Mouse (Mus musculus) forelimb bud, embryonic 11.5 days (tissue): ENCODE measurements around the gene Diexf.

ENCODE experiments used
- DNase-seq: peaks from one replicate; pipeline ENCODE4 v3.0.0-alpha.2; 2012; ENCODE audit warnings: low read depth, low spot score

The Diexf gene

GRCm38 (mm10) chr1:193129786-193130455, at the start of gene Diexf:
Diexf (minus strand) TSS chr1:193130272.
- peak; percentile 99 for DNase-seq

GRCm38 (mm10) chr1:193174143-193174733, 44.2 kb upstream of the Diexf start:
- DNase-seq = no peak

- DNase-seq = no peak
Measured at GRCm38 (mm10) chr1:193173810-193174129, 43.7 kb upstream of the Diexf start.

- DNase-seq = peak; percentile 99
Measured at GRCm38 (mm10) chr1:193172991-193173809, 43.1 kb upstream of the Diexf start.

- no peak for DNase-seq
Measured at GRCm38 (mm10) chr1:193169856-193170255, 39.8 kb upstream of the Diexf start.

GRCm38 (mm10) chr1:193169228-193169627, 39.2 kb upstream of the Diexf start:
- no peak for DNase-seq

GRCm38 (mm10) chr1:193167746-193168145, 37.7 kb upstream of the Diexf start, which contains the start of gene A130010J15Rik:
A130010J15Rik (plus strand) TSS chr1:193168046.
- no peak for DNase-seq

- DNase-seq = peak; percentile 20
Measured at GRCm38 (mm10) chr1:193160317-193161032, 30.4 kb upstream of the Diexf start.

GRCm38 (mm10) chr1:193159613-193160012, 29.5 kb upstream of the Diexf start:
- no peak for DNase-seq

- DNase-seq = no peak
Measured at GRCm38 (mm10) chr1:193159163-193159562, 29.1 kb upstream of the Diexf start.

GRCm38 (mm10) chr1:193157111-193157492, 27.0 kb upstream of the Diexf start:
- no peak for DNase-seq

- DNase-seq = no peak
Measured at GRCm38 (mm10) chr1:193156316-193157110, 26.4 kb upstream of the Diexf start.

- DNase-seq = no peak
Measured at GRCm38 (mm10) chr1:193153561-193153960, 23.5 kb upstream of the Diexf start.

GRCm38 (mm10) chr1:193152872-193153271, 22.8 kb upstream of the Diexf start, which contains the start of gene Irf6:
Irf6 (plus strand) TSS chr1:193153111.
- DNase-seq = peak; percentile 63

GRCm38 (mm10) chr1:193151134-193151533, 21.1 kb upstream of the Diexf start:
- DNase-seq = no peak

GRCm38 (mm10) chr1:193149231-193149630, 19.2 kb upstream of the Diexf start:
- DNase-seq = no peak

GRCm38 (mm10) chr1:193146416-193146815, 16.3 kb upstream of the Diexf start:
- DNase-seq = no peak

GRCm38 (mm10) chr1:193145101-193145500, 15.0 kb upstream of the Diexf start:
- no peak for DNase-seq

- no peak for DNase-seq
Measured at GRCm38 (mm10) chr1:193144516-193144915, 14.4 kb upstream of the Diexf start.

- no peak for DNase-seq
Measured at GRCm38 (mm10) chr1:193142517-193143062, 12.5 kb upstream of the Diexf start.

GRCm38 (mm10) chr1:193141118-193141517, 11.0 kb upstream of the Diexf start:
- peak; percentile 46 for DNase-seq
